Mouse (Mus musculus) limb, embryonic 13.5 days (tissue): ENCODE measurements around the gene Dmd. TPM values are rescaled to one million over a fixed set of nuclear protein-coding genes. Genes with fewer than 3 reads are reported as not detected.

Experiments used
- ATAC-seq: fragments of 200-750 bp; cut with Nextera tagmentation; 2 replicates; pipeline ENCODE4 v1.8.0; 2017; ENCODE audit warnings: low read depth, moderate number of reproducible peaks, moderate TSS enrichment; ENCODE audit not compliant: low FRiP score
- H3K27ac ChIP-seq: fragments of 300-500 bp; sonication (generic); 2 replicates; pipeline ENCODE4 v1.5.1; 2015; ENCODE audit warnings: inconsistent platforms, mild to moderate bottlenecking, moderate library complexity
- H3K27me3 ChIP-seq: fragments of 300-500 bp; sonication (generic); 2 replicates; pipeline ENCODE4 v1.6.1; 2015; ENCODE audit warnings: mild to moderate bottlenecking, inconsistent platforms
- H3K36me3 ChIP-seq: fragments of 300-500 bp; sonication (generic); 2 replicates; pipeline ENCODE4 v1.6.1; 2015; ENCODE audit warnings: inconsistent platforms, mild to moderate bottlenecking, moderate library complexity
- H3K4me1 ChIP-seq: fragments of 300-500 bp; sonication (generic); 2 replicates; pipeline ENCODE4 v1.6.1; 2015; ENCODE audit warnings: inconsistent platforms
- H3K4me2 ChIP-seq: fragments of 300-500 bp; sonication (generic); replicated peaks from 2 replicates; pipeline ENCODE4 v1.6.1; 2015; ENCODE audit warnings: inconsistent platforms, mild to moderate bottlenecking, moderate library complexity
- H3K4me3 ChIP-seq: fragments of 300-500 bp; sonication (generic); 2 replicates; pipeline ENCODE4 v1.5.1; 2015; ENCODE audit warnings: moderate library complexity, mild to moderate bottlenecking, inconsistent platforms
- H3K9ac ChIP-seq: fragments of 300-500 bp; sonication (generic); 2 replicates; pipeline ENCODE4 v1.6.1; 2015; ENCODE audit warnings: mild to moderate bottlenecking, inconsistent platforms
- H3K9me3 ChIP-seq: fragments of 300-500 bp; sonication (generic); 2 replicates; pipeline ENCODE4 v1.6.1; 2016; ENCODE audit warnings: inconsistent platforms
- WGBS: fragments of 180-500 bp; shearing (Covaris S2); methylation state at CpG from one replicate; pipeline ENCODE4 v1.1.7; 2015; 5-methylcytosine and 5-hydroxymethylcytosine counted together
- polyA plus RNA-seq: library from polyadenylated mRNA; unstranded; fragments of >200 nt; fragmentation: Nextera tagmentation; extraction: Ambion mirVana; gene quantifications from 2 replicates; pipeline ENCODE4 v1.2.1, GENCODE M21; 2015

The Dmd gene
- polyA plus RNA-seq, 1 experiment from 2014 or later, result 17.5 TPM

GRCm38 (mm10) chrX:85084237-85085153, 2135.8 kb downstream of the Dmd start:
- 0 out of 2 replicates have a peak, but pooled peaks cover 2% of the 10 kb centered on the region for H3K27me3 ChIP-seq
- H3K27ac ChIP-seq, result no peak overlapping the region
- no peak overlapping the region for H3K9ac ChIP-seq
- H3K4me1 ChIP-seq, result no peaks in the 10 kb centered on the region
- peak; percentile 77; the same call in 1 of the 2 replicates for ATAC-seq
- no peak overlapping the region for H3K4me3 ChIP-seq
- H3K4me2 ChIP-seq, result no peak overlapping the region
- WGBS, result 62% methylated on average over 8 of the region's 8 CpGs
- H3K9me3 ChIP-seq, result no peaks in the 10 kb centered on the region
- H3K36me3 ChIP-seq, result no peaks in the 10 kb centered on the region

GRCm38 (mm10) chrX:85089506-85089905, 2140.8 kb downstream of the Dmd start:
- Histone ChIP-seq H3K36me3 (no peaks in the 10 kb centered on the region), H3K4me3 (no peak overlapping the region), H3K9ac (no peak overlapping the region), H3K27me3 (0 out of 2 replicates have a peak, but pooled peaks cover 4% of the 10 kb centered on the region), H3K9me3 (no peaks in the 10 kb centered on the region), H3K27ac (no peak overlapping the region), H3K4me1 (no peaks in the 10 kb centered on the region), H3K4me2 (no peak overlapping the region)
- WGBS, result 74% methylated on average over 7 of the region's 7 CpGs
- ATAC-seq, result no peak

- H3K36me3 ChIP-seq, result no peaks in the 10 kb centered on the region
These were observed 2144.7 kb downstream of the Dmd start for GRCm38 (mm10) chrX:85093354-85093753.

GRCm38 (mm10) chrX:85098691-85099090, 2150.0 kb downstream of the Dmd start:
- no peak overlapping the region for H3K4me3 ChIP-seq
- H3K27me3 ChIP-seq, result no peaks in the 10 kb centered on the region
- H3K4me1 ChIP-seq, result no peaks in the 10 kb centered on the region
- H3K27ac ChIP-seq, result no peak overlapping the region
- no peaks in the 10 kb centered on the region for H3K9me3 ChIP-seq
- no peak overlapping the region for H3K9ac ChIP-seq
- no peak overlapping the region for H3K4me2 ChIP-seq
- no peaks in the 10 kb centered on the region for H3K36me3 ChIP-seq
- ATAC-seq, result no peak

More at GRCm38 (mm10) chrX:85093354-85093753, 2144.7 kb downstream of the Dmd start:
- no peaks in the 10 kb centered on the region for H3K4me1 ChIP-seq
- no peaks in the 10 kb centered on the region for H3K9me3 ChIP-seq
- H3K4me2 ChIP-seq, result no peak overlapping the region
- no peak overlapping the region for H3K4me3 ChIP-seq
- 0 out of 2 replicates have a peak, but pooled peaks cover 4% of the 10 kb centered on the region for H3K27me3 ChIP-seq
- no peak overlapping the region for H3K27ac ChIP-seq
- ATAC-seq, result no peak
- H3K9ac ChIP-seq, result no peak overlapping the region

GRCm38 (mm10) chrX:85112418-85112817, 2163.7 kb downstream of the Dmd start:
- no peaks in the 10 kb centered on the region for H3K4me1 ChIP-seq
- no peak overlapping the region for H3K27ac ChIP-seq
- no peaks in the 10 kb centered on the region for H3K36me3 ChIP-seq
- no peak overlapping the region for H3K4me3 ChIP-seq
- no peaks in the 10 kb centered on the region for H3K27me3 ChIP-seq
- no peaks in the 10 kb centered on the region for H3K9me3 ChIP-seq
- no peak for ATAC-seq
- no peak overlapping the region for H3K9ac ChIP-seq
- no peak overlapping the region for H3K4me2 ChIP-seq

GRCm38 (mm10) chrX:85132706-85133105, 2184.0 kb downstream of the Dmd start:
- Histone ChIP-seq H3K9me3 (no peaks in the 10 kb centered on the region), H3K4me3 (no peak overlapping the region), H3K27me3 (no peaks in the 10 kb centered on the region), H3K36me3 (no peaks in the 10 kb centered on the region), H3K4me1 (no peaks in the 10 kb centered on the region), H3K27ac (no peak overlapping the region), H3K9ac (no peak overlapping the region), H3K4me2 (no peak overlapping the region)
- no peak for ATAC-seq
- 86% methylated on average over 3 of the region's 3 CpGs for WGBS

GRCm38 (mm10) chrX:85137293-85137692, 2188.6 kb downstream of the Dmd start:
- Histone ChIP-seq H3K27ac (no peak overlapping the region), H3K36me3 (no peaks in the 10 kb centered on the region), H3K9me3 (no peaks in the 10 kb centered on the region), H3K4me3 (no peak overlapping the region), H3K9ac (no peak overlapping the region), H3K4me2 (no peak overlapping the region), H3K4me1 (no peaks in the 10 kb centered on the region), H3K27me3 (no peaks in the 10 kb centered on the region)
- WGBS, result 78% methylated on average over 5 of the region's 5 CpGs
- no peak for ATAC-seq

GRCm38 (mm10) chrX:85171264-85171663, 2222.6 kb downstream of the Dmd start:
- ATAC-seq, result no peak
- Histone ChIP-seq H3K4me2 (no peak overlapping the region), H3K27me3 (no peaks in the 10 kb centered on the region), H3K4me3 (no peak overlapping the region), H3K4me1 (no peaks in the 10 kb centered on the region), H3K27ac (no peak overlapping the region), H3K36me3 (no peaks in the 10 kb centered on the region), H3K9me3 (no peaks in the 10 kb centered on the region), H3K9ac (no peak overlapping the region)
- WGBS, result 57% methylated on average over 2 of the region's 2 CpGs

- Histone ChIP-seq H3K9ac (no peak overlapping the region), H3K4me2 (no peak overlapping the region), H3K9me3 (no peaks in the 10 kb centered on the region), H3K4me3 (no peak overlapping the region), H3K27me3 (peaks cover 5% of the 10 kb centered on the region; the same call in 1 of the 2 replicates), H3K27ac (no peak overlapping the region), H3K4me1 (no peaks in the 10 kb centered on the region), H3K36me3 (no peaks in the 10 kb centered on the region)
- ATAC-seq, result no peak
- 53% methylated on average over 2 of the region's 2 CpGs for WGBS
These were observed 2238.9 kb downstream of the Dmd start for GRCm38 (mm10) chrX:85187565-85187964.

GRCm38 (mm10) chrX:85193856-85194255, 2245.2 kb downstream of the Dmd start:
- ATAC-seq, result 0 out of 2 replicates have a peak, but pooled peaks have one; percentile 32
- 0 out of 2 replicates have a peak, but pooled peaks cover 3% of the 10 kb centered on the region for H3K4me1 ChIP-seq
- no peak overlapping the region for H3K9ac ChIP-seq
- H3K4me2 ChIP-seq, result no peak overlapping the region
- H3K9me3 ChIP-seq, result no peaks in the 10 kb centered on the region
- H3K4me3 ChIP-seq, result no peak overlapping the region
- peaks cover 17% of the 10 kb centered on the region for H3K27me3 ChIP-seq
- H3K36me3 ChIP-seq, result no peaks in the 10 kb centered on the region
- H3K27ac ChIP-seq, result no peak overlapping the region

- no peak for ATAC-seq
- no peaks in the 10 kb centered on the region for H3K36me3 ChIP-seq
- no peak overlapping the region for H3K4me2 ChIP-seq
- H3K4me1 ChIP-seq, result 0 out of 2 replicates have a peak, but pooled peaks cover 3% of the 10 kb centered on the region
- peaks cover 12% of the 10 kb centered on the region for H3K27me3 ChIP-seq
- no peaks in the 10 kb centered on the region for H3K9me3 ChIP-seq
- H3K4me3 ChIP-seq, result no peak overlapping the region
- no peak overlapping the region for H3K27ac ChIP-seq
- H3K9ac ChIP-seq, result no peak overlapping the region
- WGBS, result 83% methylated on average over 5 of the region's 5 CpGs
These were observed 2249.0 kb downstream of the Dmd start for GRCm38 (mm10) chrX:85197688-85198087.

GRCm38 (mm10) chrX:85199398-85199797, 2250.7 kb downstream of the Dmd start:
- no peak overlapping the region for H3K4me3 ChIP-seq
- 0 out of 2 replicates have a peak, but pooled peaks cover 3% of the 10 kb centered on the region for H3K4me1 ChIP-seq
- no peak for ATAC-seq
- no peak overlapping the region for H3K4me2 ChIP-seq
- H3K27ac ChIP-seq, result no peak overlapping the region
- no peaks in the 10 kb centered on the region for H3K9me3 ChIP-seq
- H3K9ac ChIP-seq, result no peak overlapping the region
- H3K36me3 ChIP-seq, result no peaks in the 10 kb centered on the region
- H3K27me3 ChIP-seq, result peaks cover 10% of the 10 kb centered on the region
- WGBS, result 55% methylated on average over 3 of the region's 3 CpGs
